Mouse (Mus musculus) liver, embryonic 12.5 days (tissue): Measurements from ENCODE around the gene Sept14. TPM values are rescaled to one million over a fixed set of nuclear protein-coding genes. Genes with fewer than 3 reads are reported as not detected.

Source experiments
- ATAC-seq: fragments of 200-750 bp; cut with Nextera tagmentation; 2 replicates; pipeline ENCODE4 v1.8.0; 2017; ENCODE audit warnings: moderate number of reproducible peaks, mild to moderate bottlenecking, moderate library complexity
- H3K27ac ChIP-seq: fragments of 300-500 bp; sonication (generic); 2 replicates; pipeline ENCODE4 v1.5.1; 2016; ENCODE audit warnings: mild to moderate bottlenecking
- H3K27me3 ChIP-seq: fragments of 300-500 bp; sonication (generic); replicated peaks from 2 replicates; pipeline ENCODE4 v1.6.1; 2016; ENCODE audit warnings: mild to moderate bottlenecking, moderate library complexity
- H3K36me3 ChIP-seq: fragments of 300-500 bp; sonication (generic); 2 replicates; pipeline ENCODE4 v1.6.1; 2016; ENCODE audit warnings: mild to moderate bottlenecking, moderate library complexity
- H3K4me1 ChIP-seq: fragments of 300-500 bp; sonication (generic); 2 replicates; pipeline ENCODE4 v1.6.1; 2016
- H3K4me2 ChIP-seq: fragments of 300-500 bp; sonication (generic); 2 replicates; pipeline ENCODE4 v1.6.1; 2016; ENCODE audit warnings: mild to moderate bottlenecking, moderate library complexity
- H3K4me3 ChIP-seq: fragments of 300-500 bp; sonication (generic); 2 replicates; pipeline ENCODE4 v1.5.1; 2016; ENCODE audit warnings: mild to moderate bottlenecking, moderate library complexity
- H3K9ac ChIP-seq: fragments of 300-500 bp; sonication (generic); 2 replicates; pipeline ENCODE4 v1.6.1; 2016; ENCODE audit warnings: mild to moderate bottlenecking, moderate library complexity
- H3K9me3 ChIP-seq: fragments of 300-500 bp; sonication (generic); replicated peaks from 2 replicates; pipeline ENCODE4 v1.6.1; 2016; ENCODE audit warnings: mild to moderate bottlenecking, moderate library complexity
- WGBS: fragments of 180-500 bp; shearing (Covaris S2); methylation state at CpG from one replicate; pipeline ENCODE4 v1.1.7; 2016; ENCODE audit not compliant: insufficient replicate concordance; 5-methylcytosine and 5-hydroxymethylcytosine counted together
- polyA plus RNA-seq: library from polyadenylated mRNA; unstranded; fragments of >200 nt; fragmentation: Nextera tagmentation; extraction: Ambion mirVana; gene quantifications from 2 replicates; pipeline ENCODE4 v1.2.1, GENCODE M21; 2016

Gene Sept14
- not detected in 2 replicates for polyA plus RNA-seq

DNA sequence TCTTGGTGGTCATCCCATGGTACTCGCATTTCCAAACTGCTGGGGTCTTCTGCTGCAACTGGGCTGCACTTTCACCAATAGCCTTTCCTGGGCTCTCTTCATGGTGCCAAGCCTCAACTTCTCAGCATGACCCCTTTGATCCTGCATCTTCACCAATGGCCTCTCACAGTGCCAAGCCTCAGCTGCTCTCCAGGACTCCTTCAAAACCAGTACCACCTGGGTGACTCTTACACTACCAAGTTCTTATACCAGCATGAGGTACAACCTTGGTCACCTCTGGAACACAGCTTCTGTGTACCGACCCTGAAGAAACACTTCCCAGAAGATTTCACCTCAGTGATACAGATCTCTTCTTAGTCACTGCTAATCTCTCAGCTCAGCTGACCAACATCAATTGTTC, at the start of gene Sept14:
Gene Sept14, minus strand, starts transcription at position 101 of the 400 bp plus-strand sequence.
- no peak within 1 kb of the TSS for H3K27ac ChIP-seq
- H3K9ac ChIP-seq = no peak within 1 kb of the TSS
- no peaks in the 10 kb centered on the region for H3K9me3 ChIP-seq
- no peak for ATAC-seq
- no peak within 1 kb of the TSS for H3K4me2 ChIP-seq
- peaks cover 29% of the 10 kb centered on the region for H3K27me3 ChIP-seq
- 0 out of 2 replicates have a peak, but pooled peaks cover under 1% of the 10 kb centered on the region for H3K4me1 ChIP-seq
- H3K4me3 ChIP-seq = no peak within 1 kb of the TSS
- WGBS = 57% methylated on average over 2 of the region's 2 CpGs
- no peaks in the 10 kb centered on the region for H3K36me3 ChIP-seq

DNA sequence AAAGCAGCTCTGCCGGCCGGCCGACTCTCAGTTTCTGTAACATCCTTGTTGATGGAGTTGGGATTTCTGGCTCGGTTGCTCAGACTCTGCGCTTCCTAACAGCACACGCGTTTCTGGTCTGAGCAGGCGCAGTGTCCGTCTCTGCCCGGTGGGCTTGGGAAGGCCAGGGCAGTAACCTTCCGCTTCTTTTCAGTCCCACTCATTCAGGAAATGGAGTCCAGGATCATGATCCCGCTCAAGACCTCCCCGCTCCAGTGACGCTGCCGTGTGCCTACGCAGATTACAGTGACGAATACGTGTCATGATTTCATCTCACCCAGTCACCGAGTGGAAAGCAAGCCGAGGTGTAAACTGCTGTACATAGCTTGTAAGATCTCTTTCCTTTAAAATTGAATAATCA, 48.6 kb upstream of the Sept14 start:
- Histone ChIP-seq H3K27ac (no peak overlapping the region), H3K36me3 (peaks cover 17% of the 10 kb centered on the region; the same call in 1 of the 2 replicates), H3K4me2 (no peak overlapping the region), H3K4me3 (no peak overlapping the region), H3K9ac (no peak overlapping the region), H3K4me1 (peaks cover 5% of the 10 kb centered on the region; the same call in 1 of the 2 replicates), H3K9me3 (no peaks in the 10 kb centered on the region), H3K27me3 (no peaks in the 10 kb centered on the region)
- WGBS = 92% methylated on average over 20 of the region's 20 CpGs
- no peak for ATAC-seq

DNA sequence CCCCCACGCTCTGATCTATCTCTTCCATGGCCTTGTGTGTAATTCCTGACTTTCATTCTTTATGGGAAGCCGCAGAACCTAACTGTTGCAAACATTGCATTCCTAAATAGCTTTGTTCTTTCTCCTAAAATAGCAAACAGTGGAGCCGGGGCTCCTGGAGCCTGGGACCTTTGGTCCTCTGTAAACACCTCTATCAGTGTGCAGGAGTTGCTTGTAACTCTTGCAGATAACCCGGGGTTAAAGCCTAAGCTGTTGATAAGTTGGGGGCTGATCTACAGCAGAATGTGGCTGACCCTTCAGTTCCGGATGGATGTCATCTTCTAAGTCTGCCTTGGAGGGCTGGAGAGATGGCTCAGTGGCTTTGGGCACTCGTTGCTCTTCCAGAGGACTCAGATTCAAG, 35.7 kb upstream of the Sept14 start:
- Histone ChIP-seq H3K4me3 (no peak overlapping the region), H3K27me3 (no peaks in the 10 kb centered on the region), H3K4me2 (peak overlapping the region; percentile 48), H3K36me3 (peaks cover 60% of the 10 kb centered on the region), H3K9me3 (no peaks in the 10 kb centered on the region), H3K27ac (peak overlapping the region; percentile 83), H3K4me1 (peaks cover 31% of the 10 kb centered on the region), H3K9ac (peak overlapping the region; percentile 40; the same call in 1 of the 2 replicates)
- ATAC-seq = peak; percentile 44; the same call in 1 of the 2 replicates
- WGBS = 34% methylated on average over 6 of the region's 6 CpGs

DNA sequence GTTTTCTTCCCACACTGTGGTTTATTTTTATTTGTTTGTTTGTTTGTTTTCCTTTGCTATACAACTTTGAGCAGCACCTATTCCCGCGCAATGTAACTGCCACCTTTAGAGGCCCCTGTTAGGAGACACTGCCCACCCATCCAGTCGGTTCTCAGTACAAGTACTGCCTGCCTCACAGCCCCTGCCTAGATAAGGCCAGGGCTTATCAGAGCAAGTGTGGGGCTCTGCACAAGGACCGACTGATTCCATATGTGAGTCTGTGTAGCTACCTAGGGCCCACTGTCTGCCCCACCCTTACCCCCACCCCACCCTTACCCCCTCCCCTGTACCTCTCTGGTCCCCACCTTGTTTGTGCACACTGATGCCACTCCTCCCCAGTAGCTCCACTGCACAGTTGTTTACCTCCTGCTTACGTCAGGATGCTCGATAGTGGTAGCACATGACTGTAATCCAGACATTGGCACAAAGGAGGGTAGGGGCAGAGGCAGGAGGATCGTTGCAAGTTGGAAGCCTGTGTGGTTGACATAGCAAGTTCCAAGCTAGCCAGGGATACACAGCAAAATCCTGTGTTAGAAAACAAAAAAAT, 34.7 kb upstream of the Sept14 start:
- Histone ChIP-seq H3K9me3 (no peaks in the 10 kb centered on the region), H3K4me3 (no peak overlapping the region), H3K27ac (peak overlapping the region; percentile 83), H3K9ac (0 out of 2 replicates have a peak overlapping the region, but pooled peaks have one; percentile 33), H3K4me2 (peak overlapping the region; percentile 48), H3K4me1 (peaks cover 31% of the 10 kb centered on the region), H3K36me3 (peaks cover 55% of the 10 kb centered on the region), H3K27me3 (no peaks in the 10 kb centered on the region)
- 21% methylated on average over 7 of the region's 7 CpGs for WGBS
- peak; percentile 98 for ATAC-seq

DNA sequence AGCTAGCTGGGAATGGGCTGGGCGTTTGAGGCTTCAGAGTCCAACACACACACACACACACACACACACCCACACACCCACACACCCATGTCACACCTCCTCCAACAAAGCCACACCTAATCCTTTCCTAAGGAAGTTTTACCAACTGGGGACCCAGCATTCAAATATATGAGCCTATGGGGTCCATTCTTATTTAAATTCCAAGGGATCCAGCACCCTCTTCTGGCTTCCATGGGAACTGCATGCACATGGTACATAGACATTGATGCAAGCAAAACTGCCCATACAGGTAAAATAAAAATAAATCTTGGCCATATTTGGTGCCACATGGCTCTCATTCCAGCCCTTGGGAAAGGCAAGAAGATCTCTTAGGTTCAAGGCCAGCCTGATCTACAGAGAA, 32.7 kb upstream of the Sept14 start:
- ATAC-seq = no peak
- WGBS = 93% methylated on average over 1 of the region's 1 CpGs

DNA sequence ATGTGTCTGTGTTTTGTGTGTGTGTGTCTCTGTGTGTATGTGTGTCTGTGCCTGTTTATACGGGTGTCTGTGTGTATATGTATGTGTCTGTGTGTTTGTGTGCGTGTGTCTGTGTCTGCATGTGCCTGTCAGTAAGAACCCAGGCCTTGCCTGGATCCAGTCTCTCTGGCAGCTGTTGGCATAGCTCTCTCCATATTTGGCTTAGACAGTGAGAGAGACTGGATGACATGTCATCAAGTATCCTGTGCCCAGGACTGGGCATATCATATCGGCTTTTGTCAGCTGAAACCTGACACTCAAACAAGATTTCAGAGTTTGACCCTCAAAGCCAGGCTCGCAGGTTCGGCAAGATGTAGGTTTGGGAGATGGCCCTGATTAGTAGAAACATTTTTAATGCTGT, 22.7 kb upstream of the Sept14 start:
- Histone ChIP-seq H3K27ac (peak overlapping the region; percentile 98; the same call in 1 of the 2 replicates), H3K9ac (0 out of 2 replicates have a peak overlapping the region, but pooled peaks have one; percentile 5)
- WGBS = 63% methylated on average over 5 of the region's 5 CpGs

More for the DNA sequence above, 32.7 kb upstream of the Sept14 start:
- Histone ChIP-seq H3K9ac (no peak overlapping the region), H3K36me3 (peaks cover 40% of the 10 kb centered on the region), H3K27ac (no peak overlapping the region), H3K4me2 (no peak overlapping the region), H3K27me3 (no peaks in the 10 kb centered on the region), H3K4me1 (peaks cover 31% of the 10 kb centered on the region), H3K4me3 (no peak overlapping the region), H3K9me3 (no peaks in the 10 kb centered on the region)

DNA sequence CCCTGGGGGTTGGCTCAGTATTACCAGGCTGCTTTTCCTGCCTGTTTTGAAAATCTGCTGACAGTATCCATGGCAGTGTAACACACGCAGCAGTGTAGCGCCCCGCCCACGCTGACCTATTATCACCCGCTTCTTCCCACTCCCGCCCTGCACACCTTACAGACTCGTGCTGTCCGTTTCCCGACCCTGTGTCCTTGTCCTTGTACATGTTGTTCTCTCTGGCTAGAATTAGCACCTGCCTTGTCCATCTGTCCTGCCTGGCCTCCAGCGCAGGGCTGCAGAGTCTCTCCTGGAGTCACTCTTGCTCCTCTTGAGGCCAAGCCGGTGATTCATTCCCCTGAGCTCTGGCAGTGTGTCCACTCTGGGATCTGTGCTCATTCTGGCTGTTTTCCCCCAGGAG, 22.0 kb upstream of the Sept14 start:
- Histone ChIP-seq H3K9me3 (no peaks in the 10 kb centered on the region), H3K27ac (peak overlapping the region; percentile 98), H3K4me1 (peaks cover 60% of the 10 kb centered on the region), H3K4me3 (peak overlapping the region; percentile 19), H3K4me2 (peak overlapping the region; percentile 60), H3K9ac (peak overlapping the region; percentile 47; the same call in 1 of the 2 replicates), H3K36me3 (peaks cover 9% of the 10 kb centered on the region; the same call in 1 of the 2 replicates), H3K27me3 (no peaks in the 10 kb centered on the region)
- ATAC-seq = peak; percentile 61
- 29% methylated on average over 11 of the region's 11 CpGs for WGBS

More for the DNA sequence above, 22.7 kb upstream of the Sept14 start:
- H3K4me3 ChIP-seq = no peak overlapping the region
- H3K4me2 ChIP-seq = no peak overlapping the region
- H3K27me3 ChIP-seq = no peaks in the 10 kb centered on the region
- H3K9me3 ChIP-seq = no peaks in the 10 kb centered on the region
- H3K36me3 ChIP-seq = peaks cover 9% of the 10 kb centered on the region; the same call in 1 of the 2 replicates
- no peak for ATAC-seq
- peaks cover 58% of the 10 kb centered on the region for H3K4me1 ChIP-seq

DNA sequence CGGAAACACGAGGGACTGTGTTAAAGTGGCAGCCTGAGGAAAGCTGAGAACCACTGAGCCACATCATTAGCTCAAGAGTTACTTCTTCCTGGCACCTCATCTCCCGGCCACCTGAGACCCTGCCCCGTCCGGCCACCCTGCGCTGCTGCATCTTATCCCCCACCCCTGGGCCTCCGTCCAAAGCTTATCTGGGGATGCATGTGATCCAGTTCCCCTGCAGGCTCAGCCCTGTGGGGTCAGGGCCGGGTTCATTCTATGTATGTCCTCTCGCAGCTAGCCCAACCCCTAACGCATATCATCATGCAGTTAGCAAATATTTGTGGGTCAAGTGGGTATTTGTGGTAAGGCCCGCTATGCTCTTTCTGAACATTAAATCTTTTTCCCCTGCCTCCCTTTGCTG, 21.0 kb upstream of the Sept14 start:
- H3K36me3 ChIP-seq = peaks cover 9% of the 10 kb centered on the region; the same call in 1 of the 2 replicates
- H3K27ac ChIP-seq = peak overlapping the region; percentile 98
- no peaks in the 10 kb centered on the region for H3K9me3 ChIP-seq
- peak overlapping the region; percentile 47 for H3K9ac ChIP-seq
- H3K4me1 ChIP-seq = peaks cover 63% of the 10 kb centered on the region
- ATAC-seq = peak; percentile 50
- H3K27me3 ChIP-seq = no peaks in the 10 kb centered on the region
- peak overlapping the region; percentile 60 for H3K4me2 ChIP-seq
- 14% methylated on average over 11 of the region's 11 CpGs for WGBS
- H3K4me3 ChIP-seq = peak overlapping the region; percentile 5; the same call in 1 of the 2 replicates

DNA sequence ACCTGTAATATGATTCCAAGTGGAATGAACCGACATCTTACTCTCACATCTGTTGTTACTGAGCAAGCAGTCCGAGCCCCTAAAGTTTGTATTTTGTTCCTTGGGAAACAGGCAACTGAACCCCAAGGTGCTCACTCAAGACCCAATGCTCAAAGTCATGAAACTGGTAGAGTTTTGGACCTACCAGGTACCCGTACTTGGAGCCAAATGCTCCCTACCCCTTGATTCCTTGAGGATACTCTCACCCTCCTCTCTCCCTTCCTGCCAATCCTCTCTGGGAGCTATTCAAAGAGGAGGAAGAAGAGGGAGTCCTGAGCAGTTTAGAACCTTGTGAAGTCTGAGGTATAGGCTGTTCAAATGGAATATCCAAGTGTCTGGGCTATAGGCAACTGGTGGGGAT, 18.5 kb upstream of the Sept14 start:
- H3K27me3 ChIP-seq = no peaks in the 10 kb centered on the region
- peak overlapping the region; percentile 98; the same call in 1 of the 2 replicates for H3K9ac ChIP-seq
- peak overlapping the region; percentile 98 for H3K27ac ChIP-seq
- ATAC-seq = no peak
- no peaks in the 10 kb centered on the region for H3K36me3 ChIP-seq
- H3K4me1 ChIP-seq = peaks cover 75% of the 10 kb centered on the region
- peak overlapping the region; percentile 72 for H3K4me2 ChIP-seq
- 69% methylated on average over 3 of the region's 3 CpGs for WGBS
- no peaks in the 10 kb centered on the region for H3K9me3 ChIP-seq
- 0 out of 2 replicates have a peak overlapping the region, but pooled peaks have one; percentile 94 for H3K4me3 ChIP-seq

DNA sequence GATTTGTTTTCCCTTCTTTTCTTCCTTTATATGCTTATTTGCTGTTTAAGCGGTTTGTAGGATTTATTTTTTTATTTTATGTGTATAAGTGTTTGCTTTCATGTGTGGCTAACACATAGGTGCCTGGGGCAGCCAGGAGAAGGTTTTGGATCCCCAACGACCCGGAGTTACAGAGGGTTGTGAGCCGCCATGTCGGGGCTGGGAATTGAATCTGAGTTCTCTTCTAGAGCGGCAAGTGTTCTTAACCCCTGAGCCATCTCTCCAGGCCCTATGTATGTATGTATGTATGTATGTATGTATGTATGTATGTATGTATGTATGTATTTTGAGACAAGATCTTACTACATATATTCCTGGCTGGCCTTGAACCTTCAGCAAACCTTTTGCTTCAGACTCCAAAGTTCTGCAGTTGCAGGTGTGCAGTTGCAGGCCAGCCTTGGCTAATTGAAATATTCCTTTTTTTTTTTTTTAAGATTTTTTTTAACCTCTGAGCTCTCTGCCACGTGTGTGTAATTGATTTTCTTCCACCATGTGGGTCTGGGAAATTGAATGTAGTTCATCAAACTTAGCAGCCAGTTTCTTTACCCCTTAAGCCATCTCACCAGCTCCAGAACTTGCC, 17.6 kb upstream of the Sept14 start:
- H3K4me1 ChIP-seq = peaks cover 70% of the 10 kb centered on the region
- H3K9me3 ChIP-seq = no peaks in the 10 kb centered on the region
- peak overlapping the region; percentile 98 for H3K27ac ChIP-seq
- 0 out of 2 replicates have a peak, but pooled peaks cover 1% of the 10 kb centered on the region for H3K36me3 ChIP-seq
- 16% methylated on average over 7 of the region's 7 CpGs for WGBS
- H3K27me3 ChIP-seq = no peaks in the 10 kb centered on the region
- H3K4me3 ChIP-seq = peak overlapping the region; percentile 94
- peak overlapping the region; percentile 98 for H3K9ac ChIP-seq
- H3K4me2 ChIP-seq = peak overlapping the region; percentile 72
- no peak for ATAC-seq

DNA sequence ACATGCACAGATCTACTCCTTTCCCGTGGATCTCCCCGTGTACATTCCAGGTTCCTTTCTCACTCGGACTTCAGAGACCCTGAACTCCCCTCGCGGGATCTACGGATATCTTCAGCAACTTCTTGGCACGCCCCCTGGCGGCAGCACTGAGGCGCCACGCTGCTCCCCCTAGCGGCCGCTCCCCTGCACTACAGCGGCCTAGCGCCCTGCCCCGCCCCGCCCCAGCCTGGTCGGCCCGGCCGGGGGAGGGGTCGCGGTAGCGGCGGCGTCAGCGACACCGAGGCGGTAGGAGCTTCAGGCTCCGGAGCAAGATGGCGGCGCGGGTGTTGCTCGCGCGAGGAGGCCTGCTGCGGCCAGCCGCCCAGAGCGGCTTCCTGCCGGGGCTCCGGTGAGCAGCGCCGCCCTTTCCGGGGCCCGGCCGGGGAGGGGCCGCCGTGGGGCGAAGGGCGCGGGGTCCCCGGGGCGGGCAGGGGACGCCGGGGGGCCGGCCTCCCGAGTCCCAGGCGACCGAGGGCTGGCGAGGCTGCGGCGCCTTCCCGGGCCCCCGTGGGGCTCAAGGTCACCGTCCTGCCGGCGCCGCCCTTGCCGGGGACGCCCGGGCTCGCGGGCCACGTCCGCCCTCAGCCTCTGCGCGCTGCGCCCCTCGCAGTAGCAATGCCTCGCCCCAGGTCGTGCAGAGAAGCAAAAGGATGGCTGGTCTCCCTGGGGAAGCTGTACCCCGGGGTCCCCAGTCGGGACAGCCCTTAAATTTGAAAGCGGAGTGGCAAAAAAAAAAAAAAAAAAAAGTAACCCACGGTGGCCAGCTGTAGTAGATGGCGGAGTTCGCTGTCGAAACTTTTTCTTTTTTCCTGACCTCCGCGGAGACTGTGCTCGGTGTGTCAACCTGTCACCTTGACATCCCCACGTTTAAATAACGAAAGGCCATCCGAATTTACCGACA, 16.8 kb upstream of the Sept14 start, which contains the start of gene Nipsnap2:
Gene Nipsnap2, plus strand, starts transcription at position 230 of the 940 bp plus-strand sequence.
- Histone ChIP-seq H3K27me3 (no peaks in the 10 kb centered on the region), H3K4me3 (peak within 1 kb of the TSS; percentile 94), H3K27ac (peak within 1 kb of the TSS; percentile 98), H3K4me2 (peak within 1 kb of the TSS; percentile 72), H3K9ac (peak within 1 kb of the TSS; percentile 98), H3K36me3 (peaks cover 5% of the 10 kb centered on the region), H3K9me3 (no peaks in the 10 kb centered on the region), H3K4me1 (peaks cover 62% of the 10 kb centered on the region)
- peak; percentile 83 for ATAC-seq
- WGBS = under 1% methylated on average over 92 of the region's 93 CpGs
